Mouse (Mus musculus) embryo, embryonic 10.5 days (tissue): Measurements from ENCODE around the gene Rnf223.
"Not testable (repeated sequence)": the region's sequence is repeated elsewhere in the genome, so short reads cannot be mapped to it uniquely, and the experiment has no call there.

ENCODE experiments used
- DNase-seq: peaks from one replicate; pipeline ENCODE4 v3.0.0-alpha.2; 2015; ENCODE audit warnings: low spot score

Rnf223 gene

GRCm38 (mm10) chr4:156130940-156131339 is 627 bp downstream of the Rnf223 start:
- no peak for DNase-seq

- no peak for DNase-seq
Observed at GRCm38 (mm10) chr4:156133334-156133733, 3.0 kb downstream of the Rnf223 start.

DNA sequence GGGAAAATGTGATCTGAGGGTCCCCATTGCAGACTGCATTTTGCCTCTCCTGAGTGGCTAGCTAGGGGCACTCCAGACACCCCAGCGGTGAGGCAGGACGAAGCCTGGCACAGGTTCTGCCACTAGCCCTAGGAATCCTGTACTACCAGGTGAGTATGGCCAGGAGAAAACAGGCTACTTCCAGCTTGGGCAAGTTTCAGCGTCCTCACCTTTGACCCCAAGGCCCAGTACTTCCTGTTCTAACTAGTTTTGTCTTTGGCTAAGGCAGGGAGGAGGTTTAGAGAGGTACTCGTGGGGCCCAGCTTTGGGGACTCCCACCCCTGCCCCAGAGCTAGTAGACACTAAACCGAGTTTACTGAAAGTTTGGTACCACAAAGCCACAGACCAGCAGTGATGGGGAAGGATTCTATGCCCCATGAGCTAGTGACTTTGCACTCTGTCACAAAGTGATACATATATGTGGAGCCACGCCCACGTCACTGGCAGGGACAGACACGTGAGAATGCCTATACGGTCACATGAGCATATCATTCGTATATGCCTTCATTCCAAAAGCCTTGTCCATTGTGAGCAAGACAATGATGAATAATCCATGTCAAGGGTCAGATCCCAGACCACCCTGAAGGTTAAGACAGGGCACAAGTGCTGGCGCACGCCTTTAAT is 3.8 kb downstream of the Rnf223 start:
- no peak for DNase-seq

- DNase-seq = no peak
Observed at GRCm38 (mm10) chr4:156135112-156135511, 4.8 kb downstream of the Rnf223 start.

- no peak for DNase-seq
Observed at GRCm38 (mm10) chr4:156135801-156136200, 5.5 kb downstream of the Rnf223 start.

- DNase-seq = no peak
Observed at GRCm38 (mm10) chr4:156136285-156137100, 6.2 kb downstream of the Rnf223 start.

DNA sequence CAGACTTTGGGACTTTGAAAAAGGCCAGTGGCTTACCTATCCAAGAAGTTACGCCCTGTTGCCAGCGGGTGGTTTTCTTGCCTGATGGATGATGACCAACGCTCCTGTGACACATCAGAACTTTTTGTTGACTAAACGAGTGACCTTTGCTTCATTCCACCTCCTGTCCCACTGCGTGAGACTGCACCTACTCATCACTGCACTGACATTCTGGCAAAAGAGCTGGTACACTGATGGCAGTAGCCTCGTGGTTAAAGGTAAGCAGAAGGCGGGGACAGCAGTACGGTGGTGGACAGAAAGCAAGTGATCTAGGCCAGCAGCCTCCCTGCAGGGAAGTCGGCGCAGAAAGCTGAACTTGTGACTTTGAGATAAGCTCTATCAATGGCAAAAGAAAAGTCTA is 20.6 kb downstream of the Rnf223 start:
- DNase-seq = not testable (repeated sequence)

- no peak for DNase-seq
Observed at GRCm38 (mm10) chr4:156154771-156155170, 24.5 kb downstream of the Rnf223 start.

GRCm38 (mm10) chr4:156166477-156166876 is 36.2 kb downstream of the Rnf223 start:
- no peak for DNase-seq

- DNase-seq = no peak
Observed at GRCm38 (mm10) chr4:156168611-156169010, 38.3 kb downstream of the Rnf223 start.

GRCm38 (mm10) chr4:156169129-156169528 is 38.8 kb downstream of the Rnf223 start:
- DNase-seq = no peak

- no peak for DNase-seq
Observed at GRCm38 (mm10) chr4:156171828-156172227, 41.5 kb downstream of the Rnf223 start.

GRCm38 (mm10) chr4:156177630-156178029 is 47.3 kb downstream of the Rnf223 start:
- no peak for DNase-seq
